Mouse (Mus musculus) hindbrain, embryonic 10.5 days (tissue): ENCODE measurements around the gene Cdca8. TPM values are rescaled to one million over a fixed set of nuclear protein-coding genes. Genes with fewer than 3 reads are reported as not detected.

ENCODE experiments used
- DNase-seq: peaks from one replicate; pipeline ENCODE4 v3.0.0-alpha.2; 2017; ENCODE audit warnings: low spot score
- H3K27ac ChIP-seq: fragments of 300-500 bp; sonication (generic); 2 replicates; pipeline ENCODE4 v1.5.1; 2016; ENCODE audit warnings: mild to moderate bottlenecking, moderate library complexity
- H3K27me3 ChIP-seq: fragments of 300-500 bp; sonication (generic); 2 replicates; pipeline ENCODE4 v1.6.1; 2016; ENCODE audit warnings: mild to moderate bottlenecking; ENCODE audit not compliant: poor library complexity, insufficient read depth, severe bottlenecking
- H3K36me3 ChIP-seq: fragments of 300-500 bp; sonication (generic); 2 replicates; pipeline ENCODE4 v1.6.1; 2016; ENCODE audit warnings: mild to moderate bottlenecking, moderate library complexity
- H3K4me1 ChIP-seq: fragments of 300-500 bp; sonication (generic); replicated peaks from 2 replicates; pipeline ENCODE4 v1.6.1; 2016; ENCODE audit warnings: mild to moderate bottlenecking
- H3K4me3 ChIP-seq: fragments of 300-500 bp; sonication (generic); 2 replicates; pipeline ENCODE4 v1.5.1; 2016; ENCODE audit warnings: mild to moderate bottlenecking, moderate library complexity
- H3K9me3 ChIP-seq: fragments of 300-500 bp; sonication (generic); 2 replicates; pipeline ENCODE4 v1.6.1; 2016; ENCODE audit warnings: mild to moderate bottlenecking, moderate library complexity
- WGBS: fragments of 180-500 bp; shearing (Covaris S2); methylation state at CpG from one replicate; pipeline ENCODE4 v1.1.7; 2016; 5-methylcytosine and 5-hydroxymethylcytosine counted together
- polyA plus RNA-seq: library from polyadenylated mRNA; unstranded; fragments of >200 nt; fragmentation: Nextera tagmentation; extraction: Ambion mirVana; gene quantifications from 2 replicates; pipeline ENCODE4 v1.2.1, GENCODE M21; 2016

Gene Cdca8
- polyA plus RNA-seq, 1 experiment from 2014 or later = 224 TPM

GRCm38 (mm10) chr4:124970677-124971076 is 31.6 kb upstream of the Cdca8 start:
- Histone ChIP-seq H3K36me3 (no peaks in the 10 kb centered on the region), H3K9me3 (no peaks in the 10 kb centered on the region), H3K4me1 (peaks cover 71% of the 10 kb centered on the region), H3K4me3 (no peak overlapping the region), H3K27ac (peak overlapping the region; percentile 70), H3K27me3 (peaks cover 3% of the 10 kb centered on the region; the same call in 1 of the 2 replicates)
- WGBS = 46% methylated on average over 5 of the region's 5 CpGs
- no peak for DNase-seq

DNA sequence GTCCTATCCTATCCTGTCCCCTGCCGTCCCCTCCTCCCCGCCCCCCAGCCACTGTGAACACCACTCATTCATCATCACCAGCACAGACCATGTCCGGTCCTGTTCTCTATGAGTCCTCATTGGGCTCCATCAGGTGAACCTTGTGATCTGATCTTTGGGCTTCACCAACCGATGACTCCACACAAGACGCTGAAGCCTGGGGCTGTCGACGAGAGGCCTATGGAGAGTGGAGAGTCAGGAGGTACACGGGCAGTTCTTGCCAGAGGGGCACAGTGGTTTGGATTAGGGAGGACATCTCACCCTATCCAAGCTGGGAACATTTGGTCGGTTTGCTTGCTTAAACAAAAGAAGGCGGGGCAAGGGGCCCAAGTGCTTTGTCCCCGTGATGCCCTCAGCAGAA is 31.1 kb upstream of the Cdca8 start:
- H3K4me1 ChIP-seq = peaks cover 71% of the 10 kb centered on the region

GRCm38 (mm10) chr4:124969219-124969848 is 30.2 kb upstream of the Cdca8 start:
- Histone ChIP-seq H3K9me3 (no peaks in the 10 kb centered on the region), H3K4me1 (peaks cover 77% of the 10 kb centered on the region), H3K4me3 (no peak overlapping the region), H3K27me3 (0 out of 2 replicates have a peak, but pooled peaks cover 3% of the 10 kb centered on the region), H3K36me3 (no peaks in the 10 kb centered on the region), H3K27ac (peak overlapping the region; percentile 75)
- WGBS = 74% methylated on average over 7 of the region's 7 CpGs
- no peak for DNase-seq

More for the DNA sequence above, 31.1 kb upstream of the Cdca8 start:
- Histone ChIP-seq H3K27me3 (0 out of 2 replicates have a peak, but pooled peaks cover 3% of the 10 kb centered on the region), H3K36me3 (no peaks in the 10 kb centered on the region), H3K9me3 (no peaks in the 10 kb centered on the region), H3K4me3 (no peak overlapping the region), H3K27ac (peak overlapping the region; percentile 70)
- WGBS = 75% methylated on average over 11 of the region's 11 CpGs
- no peak for DNase-seq

DNA sequence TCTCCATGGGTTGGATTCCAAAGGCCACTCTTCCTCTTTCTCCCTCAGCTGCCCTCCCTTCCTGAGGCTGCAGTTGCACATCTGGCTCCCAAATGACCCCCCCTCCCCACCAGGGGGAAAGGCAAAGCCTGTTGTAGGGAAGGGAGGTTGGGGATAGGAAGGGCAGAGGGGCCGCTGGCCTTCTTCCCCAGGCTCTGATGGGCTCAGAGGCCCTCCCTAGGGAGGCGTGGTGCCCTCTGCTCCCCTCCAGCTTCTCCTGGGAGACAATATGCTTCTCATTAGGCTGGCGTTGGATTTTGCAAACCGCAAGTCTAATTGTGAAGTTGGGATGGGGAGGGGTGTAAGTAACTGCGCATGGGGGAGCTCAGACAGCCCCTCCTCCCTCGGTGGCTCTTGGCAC is 29.6 kb upstream of the Cdca8 start:
- WGBS = 34% methylated on average over 6 of the region's 6 CpGs
- no peak for DNase-seq
- Histone ChIP-seq H3K27ac (peak overlapping the region; percentile 75), H3K27me3 (0 out of 2 replicates have a peak, but pooled peaks cover 3% of the 10 kb centered on the region), H3K4me3 (no peak overlapping the region), H3K36me3 (no peaks in the 10 kb centered on the region), H3K9me3 (no peaks in the 10 kb centered on the region), H3K4me1 (peaks cover 76% of the 10 kb centered on the region)

GRCm38 (mm10) chr4:124964912-124965599 is 25.9 kb upstream of the Cdca8 start:
- H3K27me3 ChIP-seq = no peaks in the 10 kb centered on the region

GRCm38 (mm10) chr4:124962576-124962975 is 23.5 kb upstream of the Cdca8 start:
- Histone ChIP-seq H3K9me3 (no peaks in the 10 kb centered on the region), H3K27ac (no peak overlapping the region), H3K36me3 (no peaks in the 10 kb centered on the region), H3K4me3 (no peak overlapping the region), H3K4me1 (peaks cover 39% of the 10 kb centered on the region), H3K27me3 (no peaks in the 10 kb centered on the region)
- no peak for DNase-seq
- 61% methylated on average over 11 of the region's 11 CpGs for WGBS

More at GRCm38 (mm10) chr4:124964912-124965599, 25.9 kb upstream of the Cdca8 start:
- 5% methylated on average over 8 of the region's 8 CpGs for WGBS
- no peaks in the 10 kb centered on the region for H3K36me3 ChIP-seq
- DNase-seq = peak; percentile 65
- H3K9me3 ChIP-seq = no peaks in the 10 kb centered on the region
- H3K4me1 ChIP-seq = peaks cover 49% of the 10 kb centered on the region
- H3K27ac ChIP-seq = peak overlapping the region; percentile 77
- no peak overlapping the region for H3K4me3 ChIP-seq

GRCm38 (mm10) chr4:124960940-124961339 is 21.8 kb upstream of the Cdca8 start:
- 93% methylated on average over 11 of the region's 11 CpGs for WGBS
- Histone ChIP-seq H3K4me3 (no peak overlapping the region), H3K27ac (no peak overlapping the region), H3K27me3 (no peaks in the 10 kb centered on the region), H3K4me1 (peaks cover 34% of the 10 kb centered on the region), H3K36me3 (no peaks in the 10 kb centered on the region), H3K9me3 (no peaks in the 10 kb centered on the region)
- DNase-seq = no peak

DNA sequence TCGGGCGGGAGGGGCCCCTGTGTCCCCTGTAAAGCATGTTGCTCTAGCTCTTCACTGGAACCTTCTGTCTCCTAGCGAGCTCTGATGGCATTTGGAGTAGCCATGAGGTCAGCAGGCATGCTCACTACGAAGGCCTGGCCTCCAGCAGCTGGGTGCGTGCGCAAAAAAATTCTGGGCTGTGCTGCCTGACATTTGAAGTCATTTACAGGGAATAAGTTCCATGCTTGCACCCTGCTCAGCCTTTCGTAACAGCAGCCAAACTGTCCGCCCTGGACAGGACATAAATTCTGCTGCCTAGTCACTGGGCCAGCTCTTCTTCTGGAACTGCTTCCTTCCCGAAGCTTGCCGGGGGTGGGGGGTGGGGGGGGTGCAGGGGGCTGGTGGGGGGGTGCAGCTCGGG is 20.0 kb upstream of the Cdca8 start:
- Histone ChIP-seq H3K36me3 (no peaks in the 10 kb centered on the region), H3K9me3 (no peaks in the 10 kb centered on the region), H3K27ac (peak overlapping the region; percentile 6; the same call in 1 of the 2 replicates), H3K4me3 (no peak overlapping the region), H3K4me1 (peaks cover 19% of the 10 kb centered on the region; the same call in 1 of the 2 replicates), H3K27me3 (no peaks in the 10 kb centered on the region)
- 72% methylated on average over 11 of the region's 11 CpGs for WGBS
- DNase-seq = no peak

DNA sequence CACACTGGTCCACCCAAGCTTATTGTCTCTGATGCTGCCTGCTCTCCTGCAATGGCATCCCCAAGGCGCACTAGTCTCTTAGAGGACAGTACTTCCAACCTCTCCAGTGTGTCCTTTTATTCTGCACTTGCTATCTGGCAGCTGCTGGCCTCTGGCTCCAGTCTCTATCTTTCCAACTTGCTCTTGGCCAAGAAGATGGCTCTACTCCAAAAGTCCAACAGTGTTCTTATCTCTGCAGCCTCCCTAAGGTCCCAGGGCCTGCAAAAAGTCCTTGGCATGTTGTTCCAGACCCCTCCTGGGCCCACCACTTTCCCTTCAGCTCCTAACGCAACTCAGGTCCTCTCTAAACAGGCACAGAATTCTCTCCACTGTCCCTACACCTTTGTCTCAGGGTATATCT is 18.2 kb upstream of the Cdca8 start:
- Histone ChIP-seq H3K4me1 (peaks cover 9% of the 10 kb centered on the region; the same call in 1 of the 2 replicates), H3K9me3 (no peaks in the 10 kb centered on the region), H3K4me3 (no peak overlapping the region), H3K27me3 (no peaks in the 10 kb centered on the region), H3K27ac (no peak overlapping the region), H3K36me3 (no peaks in the 10 kb centered on the region)
- 83% methylated on average over 2 of the region's 2 CpGs for WGBS
- DNase-seq = no peak

GRCm38 (mm10) chr4:124953546-124953945 is 14.4 kb upstream of the Cdca8 start:
- DNase-seq = no peak
- no peak overlapping the region for H3K4me3 ChIP-seq
- 75% methylated on average over 4 of the region's 4 CpGs for WGBS
- peaks cover 4% of the 10 kb centered on the region; the same call in 1 of the 2 replicates for H3K4me1 ChIP-seq
- no peak overlapping the region for H3K27ac ChIP-seq
- H3K27me3 ChIP-seq = no peaks in the 10 kb centered on the region
- no peaks in the 10 kb centered on the region for H3K36me3 ChIP-seq
- no peaks in the 10 kb centered on the region for H3K9me3 ChIP-seq

- no peak overlapping the region for H3K4me3 ChIP-seq
- H3K9me3 ChIP-seq = no peaks in the 10 kb centered on the region
- no peaks in the 10 kb centered on the region for H3K36me3 ChIP-seq
- WGBS = 46% methylated on average over 10 of the region's 10 CpGs
- H3K27me3 ChIP-seq = no peaks in the 10 kb centered on the region
- no peak for DNase-seq
- peaks cover 4% of the 10 kb centered on the region; the same call in 1 of the 2 replicates for H3K4me1 ChIP-seq
- no peak overlapping the region for H3K27ac ChIP-seq
Measured at GRCm38 (mm10) chr4:124951036-124951433, 11.9 kb upstream of the Cdca8 start.

- Histone ChIP-seq H3K27ac (no peak overlapping the region), H3K4me3 (no peak overlapping the region), H3K9me3 (no peaks in the 10 kb centered on the region), H3K36me3 (no peaks in the 10 kb centered on the region), H3K27me3 (no peaks in the 10 kb centered on the region), H3K4me1 (peaks cover 4% of the 10 kb centered on the region; the same call in 1 of the 2 replicates)
- no peak for DNase-seq
- 89% methylated on average over 21 of the region's 21 CpGs for WGBS
Measured at GRCm38 (mm10) chr4:124950181-124951035, 11.3 kb upstream of the Cdca8 start.
